Mouse (Mus musculus): Measurements from ENCODE around the gene Gm14409.
"Not testable (repeated sequence)": the region's sequence is repeated elsewhere in the genome, so short reads cannot be mapped to it uniquely, and the experiment has no call there.

GRCm38 (mm10) chr2:177272237-177272636 lies 5.4 kb upstream of the Gm14409 start:
- TF ChIP-seq CTCF (IDR thresholded peaks at IDR 0.05); POLR2A (IDR thresholded peaks at IDR 0.05; ENCODE audit: insufficient read depth, low read depth, low read length); EP300 (IDR thresholded peaks at IDR 0.05; ENCODE audit: insufficient read depth, low read depth, low read length): not testable (repeated sequence)
